Mouse (Mus musculus): ENCODE results near the gene Slc12a9. TPM values are rescaled to one million over a fixed set of nuclear protein-coding genes. Genes with fewer than 3 reads are reported as not detected.
A peak's percentile ranks its signal among the peaks of the same experiment; 100 is the strongest.

Slc12a9 gene
- polyA plus RNA-seq, 1 experiment from 2014 or later, result 27.5 TPM

DNA sequence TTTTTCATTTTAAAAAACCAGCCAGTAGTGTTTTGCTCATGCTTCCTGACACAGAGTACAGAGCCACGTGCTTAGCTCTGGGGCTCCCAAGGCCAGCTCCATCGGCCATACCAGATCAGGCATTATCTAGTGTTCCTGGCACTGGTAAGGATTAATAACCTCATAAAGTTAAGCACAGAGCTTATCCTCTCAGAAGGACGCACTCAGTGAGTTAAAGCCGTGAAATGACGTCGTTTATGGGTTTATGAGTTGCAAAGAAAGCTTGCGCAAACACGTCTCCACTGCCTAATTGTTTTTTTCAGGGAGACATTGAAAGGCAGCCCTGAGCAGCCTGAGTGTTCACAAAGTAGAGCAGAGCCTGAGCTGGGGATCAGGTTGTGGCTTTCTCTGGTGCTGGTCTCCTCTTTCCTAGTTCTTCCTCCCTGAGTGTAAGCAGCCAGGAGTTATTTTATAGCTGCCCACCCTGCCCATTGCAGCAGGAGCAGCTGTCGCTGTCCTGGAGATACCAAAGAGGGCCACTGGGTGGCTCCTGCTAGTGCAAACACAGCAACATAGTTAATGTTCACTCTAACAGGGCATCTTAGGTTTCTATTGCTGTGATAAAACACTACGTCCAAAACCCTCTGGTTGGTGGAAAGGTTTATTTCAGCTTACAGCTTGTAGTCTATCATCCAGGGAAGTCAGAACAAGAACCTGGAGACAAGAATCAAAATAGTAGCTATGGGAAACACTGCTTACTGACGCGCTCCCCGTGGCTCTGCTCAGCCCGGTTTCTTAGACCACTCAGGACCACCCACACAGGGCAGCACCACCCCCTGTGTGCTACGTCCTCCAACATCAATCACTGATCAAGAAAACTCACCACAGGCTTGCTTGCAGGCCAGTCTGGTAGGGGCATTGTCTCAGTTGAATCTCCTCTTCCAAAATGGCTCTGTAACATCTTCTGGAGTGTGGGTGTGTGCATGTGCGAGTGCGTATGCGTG, 55.7 kb downstream of the Slc12a9 start:
- POLR2A ChIA-PET, result no interaction called here
- peaks cover 22% of the 10 kb centered on the region for H3K27me3 ChIP-seq
- DNase-seq (ENCODE audit: low read depth, low spot score) (no peak), ATAC-seq (peak; percentile 60)
- in situ Hi-C loops (cut with MboI; ENCODE audit: low pct_unique_long_range_greater_than_20kb), result no loop called here
- TF ChIP-seq CTCF (IDR thresholded peaks at IDR 0.05), result peak; percentile 58
- CTCF ChIA-PET, result interaction anchor here (0.9 to 1.2 kb wide), 5 partner anchors 8 to 162 kb away, joined by 3 to 4 read pairs (median 3); partner anchors contain the start of gene Ufsp1

DNA sequence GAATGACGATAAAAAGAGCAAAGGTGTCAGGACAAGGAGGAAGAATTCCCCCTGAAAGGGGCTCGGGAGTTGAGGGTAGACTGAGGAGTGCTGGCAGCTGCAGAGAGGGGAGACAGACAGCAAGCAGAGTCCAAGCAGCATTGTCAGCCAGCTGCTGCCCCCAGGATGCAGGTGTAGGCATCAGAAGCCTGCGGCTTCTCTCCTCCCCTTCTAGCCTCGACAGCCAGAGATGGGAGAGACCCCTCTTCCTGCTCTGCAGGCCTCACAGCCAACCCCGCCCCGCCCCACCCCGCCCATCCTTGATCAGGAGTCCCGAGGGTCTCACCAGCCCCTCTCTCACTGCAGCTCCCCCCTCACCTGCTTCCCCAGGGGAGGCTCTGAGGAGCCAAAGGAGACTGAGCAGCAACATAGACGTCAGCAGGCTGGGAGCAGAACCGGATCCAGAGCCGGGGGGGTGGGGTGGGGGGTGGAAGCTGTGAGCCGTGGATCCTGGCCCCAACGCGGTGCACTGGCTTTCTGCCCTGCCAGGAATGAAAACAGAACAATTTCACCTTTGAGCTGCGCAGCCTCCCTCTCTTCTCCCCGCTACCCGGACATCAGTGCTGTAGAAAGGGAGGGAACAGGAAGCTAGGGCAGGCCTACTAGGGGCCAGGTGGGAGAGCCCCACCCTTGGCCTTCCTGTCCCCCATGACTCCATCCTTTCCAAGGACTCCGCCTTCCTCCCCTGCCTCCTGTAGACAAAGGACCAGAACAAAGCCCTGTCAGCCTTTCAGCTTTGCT, 65.1 kb downstream of the Slc12a9 start:
- ATAC-seq, result no peak

DNA sequence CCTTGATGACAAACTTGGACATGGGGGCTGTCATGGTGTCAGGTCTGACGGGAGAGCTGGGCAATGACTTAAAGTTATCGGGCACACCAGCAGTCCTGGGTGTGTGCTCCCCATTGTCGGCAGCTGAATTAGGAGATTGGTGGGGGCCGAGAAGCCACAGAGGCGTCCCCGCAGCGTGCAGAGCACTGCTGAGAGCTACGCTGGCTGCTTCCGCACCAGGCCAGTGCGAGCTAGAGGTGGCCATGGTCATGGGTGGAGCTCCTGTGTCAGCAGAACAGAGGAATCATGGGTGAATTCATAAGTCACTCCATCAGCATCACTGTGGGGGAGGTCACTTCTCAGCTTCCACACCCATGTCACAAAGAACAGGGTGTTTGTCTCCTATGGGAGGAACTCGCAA, 68.6 kb downstream of the Slc12a9 start:
- in situ Hi-C loops (cut with MboI; ENCODE audit: low pct_unique_long_range_greater_than_20kb), result no loop called here
- no peak for TF ChIP-seq CTCF (IDR thresholded peaks at IDR 0.05)
- peaks cover 11% of the 10 kb centered on the region for H3K27me3 ChIP-seq
- ChIA-PET CTCF (no interaction called here), POLR2A (no interaction called here)
- no peak for ATAC-seq
- DNase-seq (ENCODE audit: low read depth, low spot score), result no peak

More for the DNA sequence above, 65.1 kb downstream of the Slc12a9 start:
- ChIA-PET POLR2A (no interaction called here), CTCF (no interaction called here)
- TF ChIP-seq CTCF (IDR thresholded peaks at IDR 0.05), result no peak
- in situ Hi-C loops (cut with MboI; ENCODE audit: low pct_unique_long_range_greater_than_20kb), result no loop called here
- DNase-seq (ENCODE audit: low read depth, low spot score), result no peak
- H3K27me3 ChIP-seq, result peaks cover 15% of the 10 kb centered on the region

Other genes with a start within 250 kb of the Slc12a9 start
- 35.6 TPM for gene Trim56, start 217.4 kb downstream of the Slc12a9 start, polyA plus RNA-seq (2021)
- not detected for gene Muc3, start 184.3 kb downstream of the Slc12a9 start, polyA plus RNA-seq (2021)
- gene Muc3a, start 121.2 kb downstream of the Slc12a9 start, polyA plus RNA-seq (2021), result not detected
- gene Ache, start 46.1 kb downstream of the Slc12a9 start, polyA plus RNA-seq (2021), result 1.8 TPM
- gene Ufsp1, start 39.0 kb downstream of the Slc12a9 start, polyA plus RNA-seq (2021), result 13.0 TPM
- gene Srrt, start 25.9 kb downstream of the Slc12a9 start, polyA plus RNA-seq (2021), result 268 TPM
- gene Trip6, start 19.2 kb downstream of the Slc12a9 start, polyA plus RNA-seq (2021), result 155 TPM
- 109 TPM for gene Ephb4, start 16.5 kb upstream of the Slc12a9 start, polyA plus RNA-seq (2021)
- 7.9 TPM for gene Zan, start 143.5 kb upstream of the Slc12a9 start, polyA plus RNA-seq (2021)
- gene Pop7, start 168.9 kb upstream of the Slc12a9 start, polyA plus RNA-seq (2021), result 43.2 TPM
- gene Gigyf1, start 185.0 kb upstream of the Slc12a9 start, polyA plus RNA-seq (2021), result 55.9 TPM
- gene Epo, start 199.6 kb upstream of the Slc12a9 start, polyA plus RNA-seq (2021), result not detected
- 963 TPM for gene Gnb2, start 199.9 kb upstream of the Slc12a9 start, polyA plus RNA-seq (2021)
- not detected for gene Actl6b, start 219.9 kb upstream of the Slc12a9 start, polyA plus RNA-seq (2021)
- gene Tfr2, start 236.2 kb upstream of the Slc12a9 start, polyA plus RNA-seq (2021), result not detected